Mouse (Mus musculus) ES-E14 (cell line): ENCODE results near the gene Gadd45b.

Source experiments
- HCFC1 ChIP-seq: IDR thresholded peaks from 2 replicates; pipeline ENCODE4 v1.6.1; 2012; ENCODE audit warnings: low read length, inconsistent platforms, borderline replicate concordance; ENCODE audit not compliant: insufficient read depth
- MAFK ChIP-seq: IDR thresholded peaks from 2 replicates; pipeline ENCODE4 v1.6.1; 2014; ENCODE audit warnings: mild to moderate bottlenecking, low read depth, low read length, inconsistent platforms; ENCODE audit not compliant: insufficient read depth

DNA sequence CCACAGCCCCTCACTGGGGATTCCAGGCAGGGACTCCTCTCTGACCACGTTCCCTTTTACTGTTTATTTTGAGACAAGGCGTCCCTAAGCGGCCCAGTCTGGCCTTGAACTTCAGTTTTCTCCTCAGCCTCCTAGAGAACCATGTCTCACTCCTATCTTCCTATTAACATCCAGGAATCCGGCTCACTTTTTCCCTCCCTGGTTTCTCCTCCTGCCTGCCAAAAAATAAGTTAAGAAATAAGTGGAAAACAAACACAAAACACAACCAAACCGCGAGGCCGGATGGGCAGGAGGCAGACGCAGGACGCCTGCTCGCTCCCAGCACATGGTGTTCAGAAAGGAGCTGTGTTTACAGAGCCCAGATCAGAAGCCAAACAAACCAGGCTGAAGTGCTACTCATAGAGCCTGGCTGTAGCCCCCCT, 32.2 kb downstream of the Gadd45b start:
- TF ChIP-seq MAFK (no peak), HCFC1 (no peak)
